Mouse (Mus musculus): ENCODE data around the gene Stk32b.

DNA sequence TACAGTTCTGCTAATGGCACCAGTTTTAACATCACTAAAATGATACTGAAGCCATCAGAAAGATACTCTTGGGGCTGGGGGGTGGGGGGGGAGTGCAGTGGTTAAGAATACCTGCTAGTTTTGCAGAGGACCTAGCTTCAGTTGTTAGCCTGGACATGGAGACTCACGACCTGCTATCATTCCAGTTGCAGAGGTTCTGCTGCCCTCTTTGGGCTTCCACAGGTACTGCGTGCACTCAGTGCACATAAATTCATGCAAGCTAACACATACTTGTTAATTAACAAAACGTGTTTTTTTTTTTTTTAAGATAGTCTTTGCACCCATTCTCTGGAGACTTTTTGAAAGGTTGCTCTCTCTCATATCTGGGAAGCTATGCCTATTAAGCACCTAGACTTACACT, 8.8 kb downstream of the Stk32b start:
- peak; percentile 34; the same call in 1 of the 2 replicates for TF ChIP-seq CTCF (IDR thresholded peaks at IDR 0.05; ENCODE audit: borderline replicate concordance, extremely low read depth, insufficient read depth, insufficient read length)
- no peak for TF ChIP-seq POLR2A (IDR thresholded peaks at IDR 0.05; ENCODE audit: borderline replicate concordance, extremely low read depth, insufficient read depth, insufficient read length, poor library complexity, severe bottlenecking)

Measured in brain, embryonic 14.5 days (tissue).